Mouse (Mus musculus) C2C12 (cell line): ENCODE measurements around the gene Sohlh2.

Experiments
- CTCF ChIP-seq: IDR thresholded peaks from one replicate; pipeline ENCODE4 v1.5.1; 2011; ENCODE audit not compliant: control insufficient read depth, insufficient read depth, insufficient read length
- MAX ChIP-seq: IDR thresholded peaks from one replicate; pipeline ENCODE4 v1.6.1; 2011; ENCODE audit warnings: mild to moderate bottlenecking, control low read depth
- MYOD1 ChIP-seq: IDR thresholded peaks from one replicate; pipeline ENCODE4 v1.6.1; 2011; ENCODE audit warnings: low read depth; ENCODE audit not compliant: control insufficient read depth, insufficient read length
- USF1 ChIP-seq: IDR thresholded peaks from one replicate; pipeline ENCODE4 v1.6.1; 2011; ENCODE audit warnings: low read depth, mild to moderate bottlenecking, control low read depth, moderate library complexity

DNA sequence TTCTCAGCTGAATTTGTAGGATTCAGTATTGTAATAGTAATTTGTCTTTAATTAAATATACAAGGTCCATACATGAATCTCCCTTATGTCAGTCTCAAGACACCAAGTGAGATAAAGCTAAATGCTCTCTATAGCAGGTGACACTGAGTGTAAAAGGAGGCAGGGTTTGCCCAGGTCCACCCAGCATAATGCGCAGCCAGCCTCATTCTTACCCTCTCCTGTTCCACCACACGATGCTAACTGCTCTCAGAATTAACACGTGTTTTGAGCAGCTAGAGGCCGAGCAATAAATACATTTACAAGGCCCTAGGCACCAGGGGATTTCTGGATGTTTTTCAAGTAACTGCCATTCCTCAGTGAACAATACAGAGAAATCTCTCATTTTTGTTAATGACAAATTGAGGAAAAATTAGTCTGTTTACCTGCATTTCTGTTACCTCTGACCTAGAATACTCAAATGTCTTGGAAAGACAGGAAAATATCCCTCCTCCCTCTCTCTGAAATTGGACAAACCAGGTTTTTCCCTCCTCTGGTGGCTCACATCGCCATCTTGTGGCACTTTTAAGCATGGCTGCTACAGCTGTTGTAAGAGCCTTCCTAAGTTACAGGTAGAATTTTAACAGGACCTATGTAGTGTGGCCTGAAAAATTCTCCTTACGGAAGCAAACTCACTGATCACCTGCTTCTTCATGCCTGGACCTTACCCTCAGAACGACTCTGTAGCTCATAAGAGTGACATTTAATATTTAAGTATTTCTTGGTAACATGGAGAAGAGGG, 30.0 kb upstream of the Sohlh2 start:
- TF ChIP-seq USF1 = no peak
- peak; percentile 53 for TF ChIP-seq CTCF
- TF ChIP-seq MYOD1 = no peak
- no peak for TF ChIP-seq MAX
